Mouse (Mus musculus) urinary bladder, adult 2 months (tissue): ENCODE results near the gene Fes. TPM values are rescaled to one million over a fixed set of nuclear protein-coding genes. Genes with fewer than 3 reads are reported as not detected.

ENCODE experiments used
- DNase-seq: peaks from one replicate; pipeline ENCODE4 v3.0.0; 2022; ENCODE audit warnings: low spot score
- polyA plus RNA-seq: library from polyadenylated mRNA; depleted of rRNA; stranded (reverse); fragments of >200 nt; gene quantifications from 2 replicates; pipeline ENCODE4 v1.2.3, GENCODE M21; 2012

The Fes gene
- polyA plus RNA-seq, 1 experiment: 24.0 TPM

GRCm38 (mm10) chr7:80374733-80375132 is 13.0 kb downstream of the Fes start:
- DNase-seq: no peak

GRCm38 (mm10) chr7:80374280-80374679 is 13.5 kb downstream of the Fes start:
- DNase-seq: no peak

- no peak for DNase-seq
These were observed 13.9 kb downstream of the Fes start for GRCm38 (mm10) chr7:80373850-80374249.

- DNase-seq: no peak
These were observed 14.4 kb downstream of the Fes start for GRCm38 (mm10) chr7:80373352-80373751.

- no peak for DNase-seq
These were observed 15.1 kb downstream of the Fes start for GRCm38 (mm10) chr7:80372667-80373066.

GRCm38 (mm10) chr7:80372166-80372565 is 15.6 kb downstream of the Fes start:
- DNase-seq: no peak

- DNase-seq: peak; percentile 62
These were observed 16.6 kb downstream of the Fes start, which contains the start of gene Man2a2 for GRCm38 (mm10) chr7:80371041-80371751. Gene Man2a2, minus strand, starts transcription at chr7:80371375.

GRCm38 (mm10) chr7:80370649-80371040 is 17.1 kb downstream of the Fes start:
- peak; percentile 66 for DNase-seq

- no peak for DNase-seq
These were observed 17.7 kb downstream of the Fes start for GRCm38 (mm10) chr7:80369967-80370431.

GRCm38 (mm10) chr7:80369461-80369860 is 18.3 kb downstream of the Fes start:
- DNase-seq: no peak

GRCm38 (mm10) chr7:80368635-80369421 is 18.9 kb downstream of the Fes start:
- no peak for DNase-seq

GRCm38 (mm10) chr7:80368009-80368408 is 19.7 kb downstream of the Fes start:
- no peak for DNase-seq

- DNase-seq: no peak
These were observed 20.5 kb downstream of the Fes start for GRCm38 (mm10) chr7:80367232-80367631.

GRCm38 (mm10) chr7:80365759-80366158 is 22.0 kb downstream of the Fes start:
- no peak for DNase-seq

GRCm38 (mm10) chr7:80360435-80360834 is 27.3 kb downstream of the Fes start:
- DNase-seq: no peak

GRCm38 (mm10) chr7:80358039-80358438 is 29.7 kb downstream of the Fes start:
- DNase-seq: no peak

- no peak for DNase-seq
These were observed 30.6 kb downstream of the Fes start for GRCm38 (mm10) chr7:80357156-80357555.

GRCm38 (mm10) chr7:80356351-80356750 is 31.4 kb downstream of the Fes start:
- DNase-seq: no peak

GRCm38 (mm10) chr7:80352920-80353319 is 34.8 kb downstream of the Fes start:
- DNase-seq: no peak

GRCm38 (mm10) chr7:80350808-80351207 is 36.9 kb downstream of the Fes start:
- no peak for DNase-seq

GRCm38 (mm10) chr7:80347670-80348586 is 39.8 kb downstream of the Fes start:
- no peak for DNase-seq

- DNase-seq: no peak
These were observed 40.9 kb downstream of the Fes start for GRCm38 (mm10) chr7:80346830-80347229.
